Mouse (Mus musculus) stomach, postnatal 0 days (tissue): ENCODE measurements around the gene Fam3c.

Source experiments
- CTCF ChIP-seq: IDR thresholded peaks from 2 replicates; pipeline ENCODE4 v1.5.1; 2016; ENCODE audit warnings: antibody characterized with exemption, low read depth, mild to moderate bottlenecking, moderate library complexity
- EP300 ChIP-seq: optimal IDR thresholded peaks from 2 replicates; pipeline ENCODE3; 2016; ENCODE audit warnings: antibody characterized with exemption

DNA sequence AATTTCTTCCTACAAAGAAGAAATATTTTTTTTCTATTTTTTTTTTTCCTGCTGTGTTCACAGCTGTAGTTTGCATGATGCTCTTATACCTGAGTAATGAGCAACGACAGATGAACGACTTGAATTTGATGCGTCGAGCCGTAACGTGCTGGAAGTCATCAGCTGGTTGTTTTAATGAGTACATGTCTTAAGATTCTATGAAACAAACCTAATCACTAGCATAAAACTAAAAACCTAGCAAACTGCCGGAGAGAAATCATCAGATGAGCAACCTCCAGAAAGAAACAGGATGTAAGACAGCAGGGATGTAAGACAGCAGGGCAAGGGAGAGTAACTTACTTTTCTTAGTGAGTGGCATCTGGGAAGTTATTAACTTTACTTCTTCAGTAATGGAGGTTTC is 1.4 kb downstream of the Fam3c start:
- TF ChIP-seq CTCF (no peak), EP300 (no peak)
